Mouse (Mus musculus): ENCODE results near the gene Znhit1.
A peak's percentile ranks its signal among the peaks of the same experiment; 100 is the strongest.

Znhit1 gene

DNA sequence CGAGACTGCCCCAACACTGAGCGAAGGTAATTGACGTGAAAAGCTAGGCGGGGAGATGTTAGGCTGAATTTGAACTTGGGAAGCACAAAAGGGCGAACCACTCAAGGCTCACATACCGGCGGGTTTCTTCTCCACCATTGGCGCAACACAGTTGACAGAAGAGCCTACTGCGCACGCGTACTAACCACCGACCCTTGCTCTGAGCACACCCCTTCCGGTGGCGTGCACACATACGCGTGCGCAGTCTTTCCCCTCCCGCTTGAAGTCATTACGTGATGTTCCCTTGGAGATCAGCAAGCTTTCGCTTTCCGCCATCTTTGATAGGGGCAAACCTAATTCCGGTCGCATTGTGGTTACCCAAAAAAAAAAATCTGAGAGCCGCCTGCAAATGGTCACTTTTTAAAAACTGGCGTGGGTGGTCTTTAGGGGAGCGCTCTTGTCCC is 1.1 kb downstream of the Znhit1 start, which contains the start of gene Plod3:
Plod3 (plus strand) TSS at position 325 of the 443 bp plus-strand sequence.
- peak; percentile 99 for DNase-seq (ENCODE audit: low read depth, low spot score)

DNA sequence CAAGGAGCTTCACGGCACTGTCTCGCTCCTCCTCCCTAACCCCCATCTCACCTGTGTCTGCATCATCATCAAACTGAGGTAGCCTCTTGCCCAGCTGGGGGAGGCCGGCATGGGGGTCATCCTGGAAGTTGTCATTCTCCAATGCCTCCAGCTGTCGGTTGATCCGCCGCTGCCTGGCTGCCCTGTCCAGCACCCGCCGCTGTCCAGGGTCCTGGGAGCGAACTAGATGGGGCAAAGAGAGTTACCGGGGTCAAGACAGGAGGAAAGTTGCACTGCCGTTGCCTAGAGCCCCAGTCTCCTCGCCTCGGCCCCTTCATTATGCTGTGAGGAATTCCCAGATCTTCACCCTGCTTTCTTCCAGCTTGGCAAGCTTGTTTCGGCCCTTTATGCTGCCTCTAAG is 3.0 kb downstream of the Znhit1 start:
- no peak for DNase-seq (ENCODE audit: low read depth, low spot score)

GRCm38 (mm10) chr5:136982338-136982930 is 5.4 kb downstream of the Znhit1 start:
- no peak for DNase-seq (ENCODE audit: low read depth, low spot score)

DNA sequence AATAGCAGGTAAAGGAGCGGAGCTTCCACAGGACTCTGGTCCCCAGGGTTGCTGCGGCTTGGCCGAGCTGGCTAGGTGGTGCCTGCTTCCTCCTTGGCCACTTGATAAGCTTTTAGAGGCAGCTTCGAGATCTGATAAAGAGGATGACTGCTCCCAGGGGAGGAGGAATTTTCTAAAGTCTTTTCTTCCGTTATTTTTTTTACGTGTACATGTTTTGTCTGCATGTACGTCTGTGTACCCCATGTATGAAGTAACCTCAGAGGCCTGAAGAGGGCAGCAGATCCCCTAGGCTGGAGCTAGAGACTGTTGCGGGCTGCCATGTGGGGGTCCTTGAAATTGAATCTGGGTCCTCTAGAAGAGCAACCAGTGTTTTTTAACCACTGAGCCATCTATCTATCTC is 6.8 kb downstream of the Znhit1 start:
- no peak for DNase-seq (ENCODE audit: low read depth, low spot score)

- no peak for DNase-seq (ENCODE audit: low read depth, low spot score)
These were observed 8.1 kb downstream of the Znhit1 start for GRCm38 (mm10) chr5:136979762-136980161.

DNA sequence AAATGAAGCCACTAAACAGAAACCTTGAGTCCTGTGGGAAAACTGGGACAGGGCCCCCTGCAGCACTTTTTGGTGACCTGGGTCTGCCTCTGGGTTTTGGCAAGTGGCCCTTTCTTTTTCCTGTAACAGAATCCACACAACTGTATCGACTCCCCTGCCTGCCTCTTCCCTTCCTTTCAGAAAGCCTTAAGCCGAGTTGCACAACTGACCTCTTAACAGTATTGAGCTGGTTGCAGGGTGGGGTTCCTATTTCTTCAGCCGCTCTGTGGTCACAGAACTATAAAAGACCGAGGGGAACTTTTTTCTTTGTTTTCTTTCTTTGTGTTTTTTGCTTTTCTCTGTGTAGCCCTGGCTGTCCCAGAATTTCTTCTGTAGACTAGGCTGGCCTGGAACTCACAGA is 10.1 kb downstream of the Znhit1 start:
- DNase-seq (ENCODE audit: low read depth, low spot score) = no peak

DNA sequence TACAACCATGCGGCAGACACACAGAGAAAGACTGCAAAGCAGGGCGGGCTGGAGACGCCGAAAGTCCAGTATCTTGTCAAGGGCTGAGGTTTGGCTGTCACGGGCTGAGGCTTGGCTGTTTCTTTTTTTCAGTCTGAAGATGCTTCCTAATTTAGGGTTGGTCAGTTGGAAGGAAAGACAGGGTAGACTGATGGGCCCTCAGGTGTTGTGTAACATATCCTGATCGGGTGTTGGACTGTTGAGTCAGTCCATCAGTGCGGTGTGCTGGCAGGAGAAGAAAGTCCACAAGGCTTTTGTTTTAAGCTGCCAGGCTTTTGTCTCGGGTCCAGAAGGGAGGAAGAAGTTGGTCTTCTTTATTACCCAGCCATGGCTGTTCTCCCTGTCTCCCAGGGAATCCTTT is 14.2 kb downstream of the Znhit1 start:
- no peak for DNase-seq (ENCODE audit: low read depth, low spot score)

- DNase-seq (ENCODE audit: low read depth, low spot score) = peak; percentile 71
These were observed 17.1 kb downstream of the Znhit1 start for GRCm38 (mm10) chr5:136970703-136971102.

GRCm38 (mm10) chr5:136967592-136967991 is 20.2 kb downstream of the Znhit1 start:
- DNase-seq (ENCODE audit: low read depth, low spot score) = no peak

GRCm38 (mm10) chr5:136966861-136967455 is 20.9 kb downstream of the Znhit1 start:
- no peak for DNase-seq (ENCODE audit: low read depth, low spot score)

DNA sequence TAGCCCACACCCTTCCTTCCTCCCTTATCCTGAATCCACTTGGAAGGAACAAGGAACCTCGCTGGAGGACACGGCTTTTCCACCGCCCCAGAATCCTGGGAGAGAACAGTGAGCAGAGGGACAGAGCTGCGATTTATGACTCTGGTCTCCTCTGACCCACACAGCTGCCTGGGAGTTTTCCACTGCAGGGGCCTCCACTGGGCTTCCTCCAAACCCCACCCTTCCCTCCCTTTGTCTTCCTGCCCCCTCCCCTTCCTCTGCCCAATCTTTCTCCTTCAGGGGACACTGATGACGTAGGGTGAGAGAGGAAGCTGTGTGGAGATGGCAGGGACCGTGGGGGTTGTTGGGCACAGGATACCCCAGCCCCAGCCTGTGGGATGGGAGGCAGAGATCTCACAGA is 21.5 kb downstream of the Znhit1 start, which contains the start of gene Cldn15:
Cldn15 (plus strand) TSS at position 286 of the 400 bp plus-strand sequence.
- no peak for DNase-seq (ENCODE audit: low read depth, low spot score)

DNA sequence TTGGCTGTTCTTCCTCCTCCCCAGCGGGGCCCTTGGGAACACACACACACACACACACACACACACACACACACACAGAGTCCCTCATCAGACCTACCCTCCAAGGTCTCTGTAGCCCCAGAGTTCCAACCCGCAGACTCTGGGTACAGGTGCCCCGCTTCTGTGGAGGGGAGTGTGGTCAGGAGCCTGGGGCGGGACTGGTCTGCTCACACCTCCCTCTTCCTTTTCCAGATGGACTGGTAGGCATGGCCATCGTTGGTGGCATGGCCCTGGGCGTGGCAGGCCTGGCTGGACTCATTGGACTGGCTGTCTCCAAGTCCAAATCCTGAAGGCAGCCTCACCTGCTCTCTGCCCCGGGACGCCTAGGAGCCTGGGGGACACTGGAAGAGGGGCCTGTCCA is 22.1 kb downstream of the Znhit1 start:
- peak; percentile 31 for DNase-seq (ENCODE audit: low read depth, low spot score)

DNA sequence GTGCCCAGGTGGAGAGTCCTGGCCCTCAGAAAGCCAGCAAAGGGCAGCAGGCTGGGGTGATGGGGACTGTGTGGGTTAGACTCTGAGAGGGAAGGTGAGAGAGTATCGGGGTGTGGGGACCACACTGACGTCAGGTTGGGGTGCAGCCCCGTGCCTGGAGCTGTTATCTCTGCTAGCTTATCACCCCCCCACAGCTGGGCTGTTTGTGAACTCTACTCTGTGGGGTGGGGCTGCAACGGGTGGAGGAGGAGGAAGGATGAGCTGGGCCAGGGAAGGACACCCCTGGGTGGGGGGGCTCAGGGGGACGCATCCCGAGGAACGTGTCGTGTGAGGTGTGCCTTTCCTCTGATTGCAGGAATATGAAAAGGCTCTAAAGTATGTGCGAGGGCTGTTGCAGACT is 22.6 kb downstream of the Znhit1 start:
- peak; percentile 58 for DNase-seq (ENCODE audit: low read depth, low spot score)

DNA sequence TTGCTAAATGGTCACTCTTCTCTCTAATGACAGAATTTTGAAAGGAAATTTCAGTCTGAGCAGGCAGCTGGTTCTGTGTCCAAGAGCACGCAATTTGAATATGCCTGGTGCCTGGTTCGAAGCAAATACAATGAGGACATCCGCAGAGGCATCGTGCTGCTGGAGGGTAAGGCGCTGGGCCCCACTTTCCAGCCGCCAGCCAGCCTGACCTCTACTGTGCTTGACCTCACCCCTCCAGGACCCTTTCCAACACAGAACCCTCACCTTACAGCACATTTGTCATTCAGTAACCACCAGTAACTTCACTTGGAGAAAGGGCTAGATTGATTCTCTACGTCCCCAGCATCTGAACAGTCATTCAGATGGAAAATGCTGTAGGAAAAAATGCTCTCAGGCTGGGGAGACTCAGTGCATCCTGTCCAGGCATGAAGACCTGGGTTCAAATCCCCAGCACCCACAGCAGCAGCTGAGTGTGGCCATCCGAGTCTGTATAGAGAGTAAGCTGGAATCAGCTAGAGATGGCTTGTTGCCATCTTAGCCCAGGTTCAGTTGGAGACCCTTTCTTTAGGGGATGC is 24.8 kb downstream of the Znhit1 start:
- DNase-seq (ENCODE audit: low read depth, low spot score) = no peak

GRCm38 (mm10) chr5:136962501-136962900 is 25.3 kb downstream of the Znhit1 start:
- peak; percentile 77 for DNase-seq (ENCODE audit: low read depth, low spot score)

DNA sequence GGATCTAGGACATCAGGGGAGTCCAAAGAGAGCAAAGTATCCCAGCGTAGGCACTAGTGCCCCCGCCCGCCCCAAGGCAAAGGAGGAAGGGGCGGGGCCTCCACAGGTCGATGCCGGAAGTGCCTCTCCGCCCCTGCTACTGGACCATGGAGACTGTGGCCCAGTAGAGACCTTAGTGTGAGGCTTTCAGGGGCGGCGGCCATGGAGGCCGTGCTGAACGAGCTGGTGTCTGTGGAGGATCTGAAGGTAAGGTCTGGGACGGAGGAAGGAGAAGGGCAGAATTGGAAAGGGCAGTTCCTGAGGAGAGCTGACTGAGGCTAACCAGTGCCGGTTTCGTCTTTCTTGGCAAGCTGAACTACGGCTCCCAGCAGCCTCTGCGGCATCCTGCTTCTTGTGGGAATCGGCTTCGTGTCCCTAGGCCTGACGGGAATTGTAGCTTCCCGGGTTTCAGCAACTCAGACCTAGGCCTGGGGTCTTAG is 25.8 kb downstream of the Znhit1 start:
- peak; percentile 84 for DNase-seq (ENCODE audit: low read depth, low spot score)

DNA sequence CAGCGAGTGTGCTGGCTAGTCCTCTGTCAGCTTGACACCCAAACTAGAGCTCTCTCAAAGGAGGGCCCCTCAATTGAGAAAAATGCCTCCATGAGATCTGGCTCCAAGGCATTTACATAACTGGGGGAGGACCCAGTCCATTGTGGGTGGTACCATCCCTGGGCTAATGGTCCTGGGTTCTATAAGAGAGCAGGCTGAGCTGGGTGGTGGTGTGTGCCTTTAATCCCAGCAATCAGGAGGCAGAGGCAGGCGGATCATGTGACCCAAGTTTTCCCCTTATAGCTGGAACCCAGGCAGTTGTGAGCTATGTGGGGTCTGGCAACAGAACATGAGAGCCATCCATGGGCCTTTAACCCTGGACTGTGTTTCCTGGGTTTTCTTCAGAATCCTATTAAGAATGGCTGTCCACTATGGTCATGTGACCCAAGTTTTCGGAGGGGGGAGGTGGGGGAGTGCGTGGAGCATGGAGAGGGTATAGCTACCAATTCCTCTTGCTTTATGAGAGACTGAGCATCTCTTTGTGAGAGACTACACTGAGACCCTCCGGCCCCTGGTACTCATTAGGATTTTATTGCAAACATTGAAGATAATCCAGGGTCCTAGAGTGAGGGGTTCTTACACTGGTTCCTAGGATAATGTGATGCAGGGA is 26.4 kb downstream of the Znhit1 start:
- DNase-seq (ENCODE audit: low read depth, low spot score) = no peak

DNA sequence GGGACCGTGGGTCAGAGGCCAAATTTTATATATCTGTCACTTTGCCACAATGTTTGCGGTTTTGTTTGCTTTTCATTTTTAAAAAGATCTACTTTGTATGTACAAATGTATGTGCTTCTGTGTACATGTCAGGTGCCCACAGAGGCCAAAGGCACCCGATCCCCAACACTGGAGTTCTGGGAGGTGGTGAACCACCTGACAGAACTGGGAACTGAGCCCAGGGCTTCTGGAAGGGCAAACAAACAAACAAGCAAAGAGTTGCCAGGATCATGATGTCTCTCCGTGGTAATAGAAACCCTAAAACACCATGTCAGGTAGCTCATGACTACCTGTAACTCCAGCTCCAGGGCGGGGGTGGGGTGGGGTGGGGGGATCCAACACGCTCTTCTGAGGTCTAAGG is 27.8 kb downstream of the Znhit1 start:
- DNase-seq (ENCODE audit: low read depth, low spot score) = no peak

DNA sequence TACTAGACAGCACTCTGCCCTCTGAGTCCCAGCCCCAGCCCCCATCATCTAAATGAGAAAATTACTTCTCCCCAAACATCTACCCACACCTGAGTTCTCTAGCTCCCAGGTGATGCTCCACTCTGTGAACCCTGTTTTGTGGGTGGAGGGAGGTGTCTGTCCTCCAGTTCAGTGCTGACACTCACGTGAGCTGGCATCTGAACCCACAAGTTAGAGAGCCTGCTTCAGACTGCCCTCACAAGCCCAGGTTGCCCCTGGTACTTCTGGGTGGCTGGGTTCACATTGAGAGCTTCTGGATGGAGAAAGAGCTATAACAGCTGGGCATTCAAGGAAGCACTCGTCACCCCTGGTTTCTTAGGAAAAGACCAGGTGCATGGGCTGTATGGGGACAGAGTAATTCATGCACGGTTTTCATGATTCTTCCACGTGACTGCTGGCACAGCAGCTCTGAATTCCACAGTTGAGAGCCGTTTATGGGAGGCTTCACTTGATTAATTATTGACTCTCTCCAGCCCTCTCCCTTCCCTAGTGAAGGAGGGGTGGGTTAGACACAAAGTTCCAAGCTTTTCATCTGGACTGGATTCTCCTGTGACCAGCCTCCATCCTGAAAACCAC is 28.7 kb downstream of the Znhit1 start:
- no peak for DNase-seq (ENCODE audit: low read depth, low spot score)

DNA sequence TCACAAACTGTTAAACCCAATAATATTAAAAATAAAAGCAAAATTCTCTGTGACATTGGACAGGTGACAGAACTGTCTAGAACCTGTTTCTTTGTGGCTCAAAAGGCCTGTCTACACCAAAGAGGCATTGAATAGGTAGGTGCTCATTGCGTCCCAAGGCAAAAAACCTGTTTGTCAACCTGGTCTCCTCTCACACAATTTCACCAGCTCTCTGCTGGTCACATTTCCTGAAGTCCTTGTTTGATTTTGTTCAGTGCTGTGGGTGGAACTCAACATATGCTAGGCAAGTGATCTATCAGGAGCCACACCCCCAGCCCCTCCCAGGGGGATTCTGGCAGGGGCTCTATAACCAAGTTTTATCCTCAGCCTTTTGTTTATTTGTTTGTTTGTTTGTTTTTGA is 30.6 kb downstream of the Znhit1 start:
- DNase-seq (ENCODE audit: low read depth, low spot score) = no peak

DNA sequence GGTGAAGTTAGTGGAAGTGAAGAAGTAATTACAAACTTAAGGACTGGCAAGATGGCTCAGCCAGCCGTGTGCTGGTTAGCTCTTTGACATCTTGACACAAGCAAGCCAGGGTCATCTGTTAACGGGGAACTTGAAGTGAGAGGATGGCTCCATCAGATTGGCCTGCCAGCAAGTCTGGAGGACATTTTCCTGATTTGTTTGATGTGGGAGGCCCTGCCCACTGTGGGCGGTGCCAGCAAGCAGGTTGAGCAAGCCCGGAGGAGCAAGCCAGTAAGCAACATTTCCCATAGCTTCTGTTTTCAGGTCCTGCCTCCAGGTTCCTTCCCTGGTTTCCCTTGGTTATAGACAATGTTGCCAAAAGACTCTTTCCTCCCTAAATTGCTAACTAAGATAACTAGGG is 32.2 kb downstream of the Znhit1 start:
- no peak for DNase-seq (ENCODE audit: low read depth, low spot score)

DNA sequence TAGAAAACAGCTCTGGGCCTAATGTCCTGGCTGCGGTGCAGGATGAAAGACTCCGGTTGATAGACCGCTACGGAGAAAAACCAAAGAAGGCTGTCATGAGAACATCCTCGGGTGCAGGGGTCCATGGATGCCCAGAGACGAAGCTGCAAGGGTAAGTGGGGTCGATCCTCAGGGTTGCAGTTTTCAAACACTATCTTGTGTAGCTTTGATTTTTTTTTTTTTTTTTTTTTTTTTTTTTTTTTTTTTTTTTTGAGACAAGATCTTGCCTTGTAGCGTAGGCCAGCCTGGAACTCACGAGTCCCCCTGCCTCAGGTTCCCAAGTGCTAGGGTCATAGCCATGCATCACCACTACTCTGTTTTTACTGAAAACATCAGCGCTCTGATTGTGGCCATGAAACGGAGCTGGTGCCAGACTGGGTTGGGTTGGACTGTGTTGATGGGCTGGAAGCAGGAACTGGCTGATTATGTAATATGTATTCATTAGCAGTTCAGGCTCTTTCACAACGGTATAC is 34.3 kb downstream of the Znhit1 start:
- no peak for DNase-seq (ENCODE audit: low read depth, low spot score)
